Mouse (Mus musculus) embryonic fibroblast, embryonic 13.5 days (primary cell): Measurements from ENCODE around the gene Faf2. TPM values are rescaled to one million over a fixed set of nuclear protein-coding genes. Genes with fewer than 3 reads are reported as not detected.
"Not testable (repeated sequence)": the region's sequence is repeated elsewhere in the genome, so short reads cannot be mapped to it uniquely, and the experiment has no call there.

Source experiments
- H3K27ac ChIP-seq: 2 replicates; pipeline ENCODE4 v1.5.1; 2012; ENCODE audit warnings: low read length, control low read depth, inconsistent platforms; ENCODE audit not compliant: insufficient read depth
- H3K4me1 ChIP-seq: 2 replicates; pipeline ENCODE4 v1.6.1; 2011; ENCODE audit warnings: low read length; ENCODE audit not compliant: control insufficient read depth, insufficient read depth
- H3K4me3 ChIP-seq: 2 replicates; pipeline ENCODE4 v1.5.1; 2011; ENCODE audit warnings: mild to moderate bottlenecking, control low read depth, low read length; ENCODE audit not compliant: insufficient read depth
- CTCF ChIP-seq: IDR thresholded peaks from 2 replicates; pipeline ENCODE4 v1.5.1; 2011; ENCODE audit warnings: mild to moderate bottlenecking, control low read depth, low read length, moderate library complexity, borderline replicate concordance; ENCODE audit not compliant: insufficient read depth
- POLR2A ChIP-seq: IDR thresholded peaks from 2 replicates; pipeline ENCODE4 v1.6.1; 2011; ENCODE audit warnings: low read depth, mild to moderate bottlenecking, control low read depth, low read length, moderate library complexity
- polyA plus RNA-seq: library from polyadenylated mRNA; stranded (reverse); fragments of >200 nt; gene quantifications from 2 replicates; pipeline ENCODE4 v1.2.4, GENCODE M21; 2011; ENCODE audit warnings: low read depth; ENCODE audit not compliant: missing spikeins, insufficient read length

Gene Faf2
- polyA plus RNA-seq, 1 experiment = 88.6 TPM

DNA sequence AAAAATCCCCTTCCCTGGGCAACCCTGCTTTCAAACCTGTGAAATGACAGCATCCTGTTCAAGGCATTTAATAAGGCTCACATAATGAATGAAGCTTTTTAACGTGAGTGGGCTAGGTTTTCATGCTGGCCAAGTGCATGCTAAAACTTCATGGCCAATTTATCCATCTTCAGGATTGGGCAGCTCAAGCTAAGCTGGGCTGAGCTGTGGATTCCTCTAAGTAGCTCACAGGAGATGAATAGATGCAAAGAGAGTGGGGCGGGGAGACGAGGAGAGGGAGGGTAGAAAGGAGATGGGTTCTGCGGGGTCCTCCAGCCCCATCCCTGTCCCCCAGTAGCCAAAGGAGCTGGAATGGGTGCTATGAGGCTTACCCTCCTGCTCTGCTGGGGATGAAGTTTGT, 17.4 kb upstream of the Faf2 start:
- Histone ChIP-seq H3K27ac (no peak overlapping the region), H3K4me1 (peaks cover 16% of the 10 kb centered on the region), H3K4me3 (no peak overlapping the region)
- TF ChIP-seq CTCF = no peak
- TF ChIP-seq POLR2A = no peak

DNA sequence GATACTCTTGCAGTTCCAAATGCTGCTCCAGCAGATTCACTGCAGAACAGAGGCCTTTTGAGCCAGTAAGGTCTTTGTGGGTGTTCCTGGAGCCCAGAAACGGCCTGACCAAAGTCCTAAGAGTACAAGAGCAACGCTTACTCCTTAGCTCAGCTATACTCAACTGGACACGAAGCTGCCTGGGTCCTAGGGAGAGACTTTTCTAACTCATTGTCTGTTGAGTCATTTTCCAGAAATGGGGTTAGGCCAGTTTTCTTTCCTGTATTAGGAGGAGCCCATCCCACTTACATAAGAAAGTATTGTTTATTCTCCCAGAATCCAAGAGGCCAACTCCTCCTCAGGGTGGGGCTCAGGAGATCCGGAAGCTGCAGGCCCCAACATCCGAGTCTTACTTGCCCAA, 16.2 kb upstream of the Faf2 start:
- Histone ChIP-seq H3K27ac (peak overlapping the region; percentile 28; the same call in 1 of the 2 replicates), H3K4me3 (no peak overlapping the region), H3K4me1 (peaks cover 18% of the 10 kb centered on the region)
- no peak for TF ChIP-seq CTCF
- TF ChIP-seq POLR2A = 0 out of 2 replicates have a peak, but pooled peaks have one; percentile 11

DNA sequence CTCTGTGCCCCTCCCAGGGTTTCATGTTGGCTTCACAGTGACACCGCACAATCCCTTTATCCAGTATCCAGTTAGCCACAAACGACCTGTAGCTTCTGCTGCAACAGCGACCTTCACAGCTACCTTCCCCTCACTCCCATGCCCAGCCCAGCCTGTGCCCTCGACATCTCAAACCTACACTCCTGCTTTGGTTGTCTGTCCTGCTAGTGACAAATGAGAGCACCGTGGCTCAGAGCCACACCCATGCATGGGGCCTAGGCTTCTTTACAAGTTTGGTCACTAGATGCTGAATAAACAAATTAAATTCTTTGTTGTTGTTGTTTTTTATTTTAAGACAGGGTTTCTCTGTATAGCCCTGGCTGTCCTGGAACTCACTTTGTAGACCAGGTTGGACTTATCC, 14.4 kb upstream of the Faf2 start:
- Histone ChIP-seq H3K4me1 (peaks cover 18% of the 10 kb centered on the region), H3K4me3 (no peak overlapping the region), H3K27ac (no peak overlapping the region)
- TF ChIP-seq POLR2A (no peak), CTCF (no peak)

DNA sequence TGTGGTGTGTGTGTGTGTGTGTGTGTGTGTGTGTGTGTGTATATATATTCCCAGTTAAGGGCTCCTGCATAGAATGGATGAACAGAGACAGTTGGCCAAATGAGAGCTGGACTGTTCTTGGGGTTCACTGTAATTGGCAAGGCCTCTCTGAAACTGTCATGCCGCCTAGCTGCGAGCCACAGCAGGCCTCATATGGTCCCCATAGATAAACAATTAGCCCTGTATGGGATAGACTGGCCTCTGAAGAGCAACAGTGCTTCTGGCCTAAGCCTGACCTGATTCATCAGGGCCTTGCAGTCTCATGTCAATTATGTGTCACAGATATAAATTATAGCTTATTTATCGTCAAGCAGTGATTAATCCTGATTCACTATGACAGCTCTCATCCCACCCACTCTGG, 13.6 kb upstream of the Faf2 start:
- Histone ChIP-seq H3K4me1 (peaks cover 18% of the 10 kb centered on the region), H3K27ac (peak overlapping the region; percentile 32; the same call in 1 of the 2 replicates), H3K4me3 (no peak overlapping the region)
- TF ChIP-seq CTCF (no peak), POLR2A (no peak)

DNA sequence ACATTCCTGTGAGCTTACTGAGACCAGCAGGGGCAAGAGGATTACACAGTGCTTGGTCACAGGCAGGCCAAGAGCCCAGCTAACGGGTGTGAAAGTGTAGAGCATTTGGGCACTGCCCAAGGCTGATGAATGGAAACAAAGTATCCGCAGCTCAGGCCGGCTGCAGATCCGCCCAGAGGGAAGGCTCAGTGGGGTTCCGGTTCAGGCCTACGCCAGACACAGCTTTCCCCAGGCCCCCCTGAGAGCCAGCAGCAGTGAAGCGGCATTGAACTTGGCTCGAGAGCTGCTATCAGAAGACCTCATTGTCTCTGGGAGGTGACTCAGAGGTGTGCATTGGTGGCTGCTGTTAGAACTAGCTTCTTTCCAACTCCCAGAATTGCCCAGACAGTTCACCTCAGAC, 12.9 kb upstream of the Faf2 start:
- no peak overlapping the region for H3K4me3 ChIP-seq
- H3K4me1 ChIP-seq = peaks cover 18% of the 10 kb centered on the region
- no peak for TF ChIP-seq POLR2A
- TF ChIP-seq CTCF = no peak
- peak overlapping the region; percentile 39 for H3K27ac ChIP-seq

DNA sequence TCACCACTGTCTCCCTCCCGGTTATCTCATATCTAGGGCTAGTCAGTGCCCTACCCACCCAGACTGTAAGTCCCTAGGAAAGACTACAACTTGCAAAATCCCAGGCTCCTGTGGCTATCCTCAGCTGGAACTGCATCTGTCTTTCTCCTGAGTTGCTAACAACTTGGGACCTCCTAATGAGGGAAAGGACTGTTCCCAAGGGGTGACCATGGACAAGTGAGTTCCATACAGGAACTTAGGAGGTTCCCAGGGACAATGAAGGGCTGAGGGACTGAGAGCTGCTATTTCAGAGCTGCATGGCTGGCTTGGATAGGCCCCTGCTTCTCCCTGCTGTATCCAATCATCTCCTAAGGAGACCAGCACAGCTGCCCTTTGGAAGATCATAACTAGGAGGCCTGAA, 12.3 kb upstream of the Faf2 start:
- Histone ChIP-seq H3K4me3 (no peak overlapping the region), H3K4me1 (peaks cover 18% of the 10 kb centered on the region), H3K27ac (peak overlapping the region; percentile 39)
- TF ChIP-seq CTCF (no peak), POLR2A (no peak)

DNA sequence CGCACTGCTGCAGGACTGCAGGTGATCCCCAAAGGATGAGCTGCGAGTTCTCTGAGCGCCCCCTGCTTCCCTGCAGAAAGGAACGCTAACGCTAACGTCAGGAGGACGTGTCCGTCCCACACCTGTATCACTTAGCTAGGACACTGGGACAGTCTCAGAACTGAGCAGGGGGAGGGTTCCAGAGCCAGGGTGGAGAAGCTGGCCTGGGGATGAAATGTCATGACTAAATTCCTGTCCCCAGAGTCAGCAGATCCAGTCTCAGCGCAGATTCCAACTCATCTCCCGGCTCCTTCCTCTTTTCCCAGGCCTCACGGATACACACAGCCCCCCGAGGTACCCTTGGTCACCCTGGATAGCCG, 11.0 kb upstream of the Faf2 start:
- peak overlapping the region; percentile 83 for H3K4me3 ChIP-seq
- TF ChIP-seq POLR2A = no peak
- no peak for TF ChIP-seq CTCF
- H3K4me1 ChIP-seq = peaks cover 14% of the 10 kb centered on the region
- peak overlapping the region; percentile 44; the same call in 1 of the 2 replicates for H3K27ac ChIP-seq

DNA sequence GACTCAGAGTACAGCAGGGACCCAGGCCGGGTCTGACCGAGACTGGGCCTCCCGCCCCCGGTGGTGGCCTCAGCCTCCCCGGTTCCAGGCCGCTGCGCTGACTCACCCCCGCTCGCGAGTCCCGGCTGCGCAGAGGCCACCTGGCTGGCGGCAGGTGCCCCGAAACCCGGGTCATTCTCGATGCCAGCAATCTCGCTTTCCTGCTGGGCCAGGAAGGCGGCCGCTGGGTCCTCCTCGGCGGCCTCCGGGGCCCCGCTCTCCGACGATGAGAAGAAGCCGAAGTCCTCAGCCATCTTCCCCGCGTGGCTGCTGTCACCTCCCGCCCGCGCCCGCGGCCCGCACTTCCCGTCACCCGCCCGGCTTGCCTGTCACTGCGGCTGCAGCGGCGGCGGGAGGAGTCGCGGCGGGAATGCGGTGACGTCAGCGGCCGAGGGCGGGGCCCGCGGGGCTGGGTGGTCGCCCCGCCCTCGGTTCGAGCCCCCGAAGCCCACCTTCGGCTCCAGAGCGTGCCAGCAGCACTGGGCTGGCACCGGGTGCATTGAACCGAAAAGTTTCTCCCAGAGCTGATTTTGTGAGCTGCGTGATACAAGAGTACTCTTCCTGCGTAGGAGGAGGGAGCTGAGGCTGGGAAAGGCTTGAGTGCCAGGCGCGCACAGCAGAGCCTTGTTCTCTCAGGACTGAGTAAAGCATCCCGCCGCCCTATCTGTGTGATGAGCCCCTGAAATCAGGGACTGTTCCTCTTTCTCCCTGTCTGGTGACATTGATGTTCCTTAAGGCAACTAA, 10.4 kb upstream of the Faf2 start, which contains the start of gene Cltb:
Cltb (minus strand) TSS at position 373 of the 783 bp plus-strand sequence.
- peak within 1 kb of the TSS; percentile 83 for H3K4me3 ChIP-seq
- peak within 1 kb of the TSS; percentile 44 for H3K27ac ChIP-seq
- TF ChIP-seq POLR2A = peak; percentile 66
- TF ChIP-seq CTCF = no peak
- peaks cover 13% of the 10 kb centered on the region for H3K4me1 ChIP-seq

DNA sequence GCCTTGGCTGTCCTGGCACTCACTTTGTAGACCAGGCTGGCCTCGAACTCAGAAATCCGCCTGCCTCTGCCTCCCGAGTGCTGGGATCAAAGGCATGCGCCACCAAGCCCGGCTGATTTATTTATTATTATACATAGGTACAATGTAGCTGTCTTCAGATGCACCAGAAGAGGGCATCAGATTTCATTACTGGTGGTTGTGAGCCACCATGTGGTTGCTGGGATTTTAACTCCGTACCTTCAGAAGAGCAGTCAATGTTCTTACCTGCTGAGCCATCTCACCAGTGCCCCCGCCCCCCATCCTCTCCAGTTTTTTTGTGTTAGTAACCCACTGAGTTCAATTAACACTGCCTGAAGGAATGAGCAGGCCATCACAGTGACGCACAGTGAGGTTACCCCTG, 8.4 kb upstream of the Faf2 start:
- H3K4me1 ChIP-seq, H3K27ac ChIP-seq, H3K4me3 ChIP-seq: not testable (repeated sequence)

DNA sequence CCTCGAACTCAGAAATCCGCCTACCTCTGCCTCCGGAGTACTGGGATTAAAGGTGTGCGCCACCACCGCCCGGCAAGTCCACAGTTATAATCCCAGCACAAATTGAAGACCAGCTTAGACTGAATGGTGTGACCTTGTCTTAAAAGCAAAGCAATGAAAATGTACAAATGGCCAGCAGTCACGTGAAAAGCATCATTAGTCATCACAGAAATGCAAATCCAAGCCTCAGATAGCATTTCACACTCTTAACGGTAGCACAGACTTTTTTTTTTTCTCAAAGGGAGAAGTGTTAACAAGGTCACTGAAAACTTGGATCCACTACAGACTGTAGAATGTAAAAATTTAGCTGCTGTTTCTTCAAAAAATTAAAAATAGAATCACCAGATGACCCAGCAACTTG, 5.3 kb upstream of the Faf2 start:
- Histone ChIP-seq H3K27ac (no peak overlapping the region), H3K4me1 (no peaks in the 10 kb centered on the region), H3K4me3 (no peak overlapping the region)
- TF ChIP-seq POLR2A = no peak
- no peak for TF ChIP-seq CTCF

DNA sequence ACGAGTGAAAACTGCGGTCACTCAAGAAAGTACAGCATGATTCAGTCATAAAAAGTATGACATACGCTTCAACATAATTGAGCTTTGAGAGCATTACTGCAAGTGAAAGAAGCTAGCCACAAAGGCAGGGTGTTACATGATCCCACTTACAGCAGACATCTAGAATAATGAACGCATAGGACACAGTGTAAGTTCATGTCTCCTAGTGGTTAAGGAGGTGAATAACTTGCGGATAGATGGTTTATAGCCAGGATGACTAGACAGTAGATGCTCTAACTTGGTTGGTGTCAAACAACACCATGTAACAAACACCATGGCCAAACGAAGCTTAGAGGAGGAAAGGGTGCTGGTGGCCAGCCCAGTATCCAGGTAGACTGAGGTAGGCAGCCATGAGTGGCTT, 4.6 kb upstream of the Faf2 start:
- H3K4me3 ChIP-seq = no peak overlapping the region
- H3K27ac ChIP-seq = no peak overlapping the region
- no peaks in the 10 kb centered on the region for H3K4me1 ChIP-seq
- no peak for TF ChIP-seq POLR2A

DNA sequence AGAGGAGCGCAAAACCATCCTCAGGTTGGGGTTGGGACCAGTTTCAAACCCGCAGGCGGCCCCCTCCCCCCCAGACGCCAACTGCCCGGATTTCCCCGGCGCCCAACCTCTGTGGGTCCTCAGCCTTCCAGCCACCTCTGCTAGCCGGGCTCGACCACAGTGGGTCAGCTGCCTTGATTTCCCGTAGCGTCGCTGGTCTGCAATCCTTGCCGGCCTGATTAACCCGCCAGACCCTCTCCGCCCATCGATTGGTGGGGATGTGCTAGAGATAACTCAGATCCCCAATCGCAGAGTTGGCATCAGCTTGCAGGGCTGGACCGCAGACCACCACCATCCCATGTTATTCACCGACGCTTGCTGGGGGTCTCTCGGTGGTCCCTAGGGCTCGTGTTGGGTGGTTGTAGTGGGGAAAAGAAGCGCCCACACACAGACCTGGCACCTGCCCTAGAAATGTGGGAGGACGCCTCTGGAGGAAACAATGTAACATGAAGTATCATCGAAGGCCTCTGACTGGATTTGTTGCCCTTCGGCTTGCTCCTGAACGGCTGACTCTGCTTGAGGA, 457 bp downstream of the Faf2 start:
- TF ChIP-seq CTCF (no peak), POLR2A (peak; percentile 33; the same call in 1 of the 2 replicates)
- Histone ChIP-seq H3K4me3 (peak overlapping the region; percentile 98), H3K4me1 (peaks cover 6% of the 10 kb centered on the region), H3K27ac (peak overlapping the region; percentile 61)
